Mouse (Mus musculus) mouse embryonic stem cell (cell line): ENCODE measurements around the gene Churc1.
"Not testable (repeated sequence)": the region's sequence is repeated elsewhere in the genome, so short reads cannot be mapped to it uniquely, and the experiment has no call there.

Experiments
- in situ Hi-C, 2 experiments: fragments of 300-500 bp; cut with MboI; formaldehyde crosslinking; loops; 1 replicate in 1 of 2; 3 replicates in 1 of 2; pipeline ENCODE4 v1.14.3; 2019 to 2020; ENCODE audit warnings: low sequenced_read_pairs in 2 of 2, low pct_unique_long_range_greater_than_20kb in 1 of 2, mixed read lengths in 1 of 2; ENCODE audit not compliant: unreplicated experiment in 1 of 2

Gene Churc1

DNA sequence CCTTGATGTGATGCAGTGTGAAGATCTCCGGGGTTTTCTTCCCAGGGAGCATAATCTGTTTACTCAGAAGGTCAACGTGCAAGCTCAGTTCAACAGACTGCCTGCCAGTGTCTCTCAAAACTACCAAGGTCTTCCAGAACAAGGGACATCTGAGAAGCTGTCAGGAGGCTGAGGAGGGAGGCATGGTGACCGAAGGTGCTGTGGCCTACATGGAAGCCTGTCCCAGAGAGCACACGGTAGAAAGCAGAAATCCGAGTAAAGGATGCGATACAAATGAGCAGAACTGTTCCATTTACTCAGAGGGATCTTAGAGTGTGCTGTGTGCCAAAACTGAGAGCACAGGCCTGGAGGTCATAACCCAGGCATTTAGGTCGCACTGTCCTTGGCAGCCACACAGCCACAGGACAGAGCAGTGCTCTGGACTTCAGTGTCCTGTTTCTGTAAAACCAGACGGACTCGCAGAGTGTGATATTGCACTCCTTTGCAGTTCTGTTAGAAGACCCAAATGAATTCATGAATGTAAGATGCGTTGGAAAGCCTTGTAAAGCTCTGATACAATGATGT lies 18.8 kb downstream of the Churc1 start:
- in situ Hi-C loops: no loop called here

GRCm38 (mm10) chr12:76790446-76791084 lies 25.2 kb downstream of the Churc1 start:
- in situ Hi-C loops: no loop called here

GRCm38 (mm10) chr12:76792540-76792939 lies 27.2 kb downstream of the Churc1 start:
- in situ Hi-C loops: not testable (repeated sequence)

DNA sequence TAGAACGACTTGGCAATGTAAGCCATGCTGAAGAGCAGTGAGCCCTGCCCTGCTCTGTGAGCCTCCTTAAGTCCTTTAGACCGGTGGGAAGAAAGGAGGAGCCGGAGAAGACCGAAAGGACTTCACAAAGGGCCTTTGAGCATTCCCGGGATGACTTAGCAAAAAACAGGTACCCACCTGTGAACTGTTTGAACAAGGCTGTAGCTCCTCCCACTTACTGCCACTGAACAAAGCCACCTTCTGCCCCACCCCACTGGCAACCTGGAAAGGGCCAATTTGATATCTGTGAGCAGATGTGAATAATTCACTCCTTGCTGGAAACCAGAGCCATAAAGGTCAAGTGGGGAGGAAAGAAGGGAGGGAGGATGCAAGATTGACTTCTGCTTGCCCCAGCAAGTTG lies 30.0 kb downstream of the Churc1 start, which contains the start of gene Gpx2:
Gene Gpx2, minus strand, starts transcription at position 205 of the 400 bp plus-strand sequence.
- in situ Hi-C loops: no loop called here

- in situ Hi-C loops: no loop called here
These were observed 31.7 kb downstream of the Churc1 start for GRCm38 (mm10) chr12:76796938-76797539.

DNA sequence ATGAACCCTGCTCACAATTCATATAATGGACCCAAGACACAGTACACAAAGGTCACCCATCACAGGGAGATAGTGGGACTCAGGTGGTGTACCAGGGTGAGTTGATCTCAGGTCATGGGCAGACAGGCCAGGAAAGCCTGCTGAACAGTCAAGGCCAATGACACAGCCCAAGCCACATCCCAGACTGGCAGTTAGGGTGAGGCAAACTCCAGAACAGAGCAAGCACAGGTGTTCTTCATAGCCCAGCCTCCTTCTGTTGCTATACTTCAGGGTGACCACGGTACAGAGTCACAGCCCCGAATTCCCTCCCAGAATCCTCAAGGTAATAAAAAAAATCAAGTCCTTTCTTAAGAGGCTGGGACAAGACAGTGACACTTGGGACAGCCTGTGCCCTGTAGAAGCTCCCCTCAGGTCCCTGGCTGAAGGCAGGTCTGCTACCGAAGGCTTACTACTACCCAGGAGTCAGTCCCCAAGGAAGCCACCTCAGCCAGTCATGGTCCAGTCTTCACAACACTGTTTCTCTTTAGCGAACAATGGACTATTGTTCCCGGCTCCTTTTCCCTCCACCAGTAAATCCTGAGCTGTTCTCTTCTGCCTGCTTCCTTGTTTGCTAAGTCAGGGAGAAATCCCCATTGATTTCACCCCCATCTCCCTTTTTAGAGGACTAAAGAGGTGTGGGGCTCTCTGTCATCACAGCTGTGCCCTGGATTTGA lies 32.8 kb downstream of the Churc1 start:
- in situ Hi-C loops: no loop called here

- in situ Hi-C loops: no loop called here
These were observed 37.7 kb downstream of the Churc1 start for GRCm38 (mm10) chr12:76803028-76803427.

- in situ Hi-C loops: no loop called here
These were observed 38.4 kb downstream of the Churc1 start for GRCm38 (mm10) chr12:76803700-76804252.

DNA sequence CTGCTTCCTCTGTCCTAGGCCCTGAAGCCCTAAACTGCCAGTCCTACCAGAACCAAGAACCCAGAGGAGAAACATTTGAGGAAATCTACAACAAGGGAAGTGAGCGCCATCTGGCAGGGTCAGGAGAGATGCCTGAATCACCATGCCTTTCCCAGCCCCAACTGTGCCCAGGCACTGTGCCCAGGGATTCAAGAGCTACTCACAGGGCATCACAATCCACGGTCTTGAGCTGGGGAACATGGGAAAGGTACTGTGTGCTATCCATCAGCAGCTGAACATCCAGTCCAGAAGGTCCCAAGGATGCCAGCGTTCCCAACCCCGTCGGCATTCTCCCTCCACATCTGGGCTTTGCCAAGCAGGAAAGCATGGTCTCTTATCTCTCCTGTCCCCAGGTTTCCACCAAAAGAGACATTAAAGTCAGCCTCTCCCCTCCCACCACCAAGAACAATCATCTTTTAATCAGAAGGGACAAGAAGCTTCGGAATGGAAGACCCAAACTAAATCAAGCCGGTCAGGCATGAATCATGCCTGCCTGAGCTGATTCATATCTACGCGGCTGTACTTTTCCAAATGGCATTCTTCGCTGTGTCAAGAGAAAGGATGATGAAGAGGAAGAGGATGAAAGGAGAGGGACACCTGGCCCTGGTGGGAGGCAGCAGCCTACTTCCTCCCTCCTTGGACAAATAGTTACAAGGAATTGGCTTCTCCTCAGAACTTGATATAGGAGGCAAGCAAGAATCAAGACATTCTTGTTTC lies 39.9 kb downstream of the Churc1 start:
- in situ Hi-C loops: no loop called here

DNA sequence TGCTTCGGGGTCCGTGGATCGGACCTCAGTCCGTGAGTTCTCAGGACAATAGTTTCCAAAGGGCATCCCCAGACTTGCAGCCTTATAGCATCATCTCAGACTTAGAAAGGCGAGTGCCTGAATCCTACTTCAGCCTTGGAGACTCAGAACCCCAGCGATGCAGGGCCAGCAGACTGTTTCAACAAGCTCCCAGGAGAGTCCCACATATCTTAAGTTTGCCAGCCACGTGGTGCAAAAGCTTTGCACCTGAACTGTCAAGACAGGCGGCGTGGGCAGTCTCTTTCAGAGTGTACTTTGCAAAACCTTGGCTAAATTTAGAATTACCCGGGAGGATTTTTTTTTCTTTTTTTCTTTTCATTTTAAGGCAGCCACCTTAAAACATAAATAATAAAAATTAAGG lies 42.5 kb downstream of the Churc1 start:
- in situ Hi-C loops: no loop called here

GRCm38 (mm10) chr12:76810491-76810890 lies 45.2 kb downstream of the Churc1 start:
- in situ Hi-C loops: no loop called here

DNA sequence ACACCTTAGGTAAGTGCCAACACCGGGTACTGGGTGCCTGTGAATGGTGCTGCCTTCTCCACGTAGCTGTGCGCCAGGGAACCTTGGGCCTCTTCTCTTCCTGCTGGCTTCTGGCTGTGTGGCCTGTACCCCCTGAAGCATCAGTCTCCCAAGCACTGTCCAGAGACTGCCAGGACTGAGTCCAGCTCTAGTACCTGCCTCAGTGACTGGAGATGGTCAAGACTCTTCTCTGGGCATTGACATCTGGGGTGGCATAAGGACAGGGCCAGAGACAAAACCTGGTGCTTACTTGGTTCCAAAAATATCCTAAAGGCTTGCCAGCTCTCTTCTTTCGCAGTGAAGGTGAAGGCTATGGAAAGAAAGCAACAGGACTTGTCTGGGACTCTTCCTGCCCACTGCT lies 45.7 kb downstream of the Churc1 start:
- in situ Hi-C loops: no loop called here

- in situ Hi-C loops: no loop called here
These were observed 48.2 kb downstream of the Churc1 start for GRCm38 (mm10) chr12:76813543-76813942.

- in situ Hi-C loops: no loop called here
These were observed 48.8 kb downstream of the Churc1 start for GRCm38 (mm10) chr12:76814120-76814519.

- in situ Hi-C loops: no loop called here
These were observed 51.4 kb downstream of the Churc1 start for GRCm38 (mm10) chr12:76816720-76817119.

DNA sequence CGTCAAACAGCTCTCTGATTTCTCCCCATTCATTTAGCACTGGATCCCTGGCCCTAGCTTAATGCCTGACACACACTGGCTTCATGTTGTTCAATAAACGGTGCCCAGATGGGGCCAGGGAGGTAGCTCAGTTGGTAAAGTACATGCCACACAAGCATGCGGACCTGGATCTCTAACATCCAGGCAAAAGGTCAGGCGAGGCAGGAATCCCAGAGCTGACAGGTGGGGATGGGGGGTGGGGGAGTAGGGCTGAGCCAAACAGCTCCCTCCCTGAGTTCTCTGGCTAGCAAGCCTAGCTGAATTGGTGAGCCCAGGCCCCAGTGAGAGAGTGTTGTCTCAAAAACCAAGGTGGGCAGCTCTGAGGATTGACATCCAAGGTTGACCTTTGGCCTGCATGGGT lies 51.8 kb downstream of the Churc1 start:
- in situ Hi-C loops: no loop called here

DNA sequence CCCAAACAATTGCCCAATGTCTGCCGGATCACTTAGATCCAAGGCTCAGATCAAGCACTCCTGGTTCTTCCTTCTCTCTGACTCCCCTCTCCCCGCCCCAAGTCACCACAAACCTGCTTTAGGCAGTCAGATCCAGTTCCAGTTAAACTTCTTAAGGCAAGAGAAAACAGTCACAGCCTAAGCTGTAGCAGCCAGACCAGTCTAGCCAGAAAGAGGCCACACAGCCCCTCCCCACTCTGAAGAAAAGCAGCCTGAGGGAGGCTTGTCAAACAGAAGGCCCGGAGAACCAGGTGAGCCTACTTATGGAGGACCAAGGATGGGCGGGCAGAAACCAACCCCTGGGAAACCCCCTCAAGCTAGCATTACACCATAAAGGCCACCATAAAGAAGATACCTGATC lies 52.8 kb downstream of the Churc1 start:
- in situ Hi-C loops: no loop called here

DNA sequence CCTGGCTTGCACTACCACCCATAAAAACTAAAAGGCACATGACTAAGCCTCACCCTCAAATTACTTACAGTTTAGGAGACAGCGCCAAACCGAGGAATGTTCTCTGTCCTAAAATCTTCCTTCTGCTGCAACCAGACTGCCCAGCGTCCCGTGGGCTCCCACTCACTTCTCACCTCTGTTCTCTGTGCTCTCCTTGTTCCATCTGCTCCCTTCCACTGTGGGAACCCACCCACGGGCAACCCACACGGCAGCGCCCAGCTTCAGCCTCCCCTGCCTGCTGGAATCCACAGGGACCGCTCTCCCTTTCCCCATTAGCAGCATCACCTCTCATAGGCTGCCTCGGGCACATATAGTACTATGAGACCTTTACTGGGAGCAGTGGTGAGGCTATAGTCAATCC lies 53.6 kb downstream of the Churc1 start:
- in situ Hi-C loops: no loop called here

DNA sequence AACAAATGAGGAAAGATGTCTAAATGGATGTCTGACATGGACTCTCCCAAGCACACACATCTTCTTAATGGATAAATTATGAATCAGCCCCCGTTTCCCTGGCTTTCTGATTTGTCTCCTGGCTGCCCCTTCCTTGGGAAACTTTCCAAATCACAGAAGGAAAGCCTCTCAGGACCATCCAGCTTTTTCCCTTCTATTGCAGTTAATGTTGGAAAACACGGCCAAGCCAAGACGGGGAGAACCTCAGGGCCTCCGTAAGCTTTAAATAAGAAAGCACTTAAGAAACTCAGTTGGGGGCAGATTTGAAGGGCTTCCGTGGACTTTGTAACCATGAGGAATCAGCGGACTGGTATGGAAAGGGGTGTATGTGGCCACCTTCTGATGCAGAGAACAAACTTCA lies 54.5 kb downstream of the Churc1 start:
- in situ Hi-C loops: no loop called here
